Mouse (Mus musculus): ENCODE measurements at regions not wholly inside any gene's neighbourhood (a gene's known extent, or its start where the extent isn't known, plus 50 kb on each side); places are given as distances from the start of the nearest gene placed in this dataset.
A peak's percentile ranks its signal among the peaks of the same experiment; 100 is the strongest.

- no peak overlapping the region for H3K27ac ChIP-seq (replicated peaks; ENCODE audit: insufficient read depth, low read depth, low read length)
- TF ChIP-seq POLR2A (IDR thresholded peaks at IDR 0.05; ENCODE audit: extremely low read depth, insufficient read depth, low read length) = no peak
- TF ChIP-seq CTCF (IDR thresholded peaks at IDR 0.05; ENCODE audit: low read depth, low read length) = no peak
- no peaks in the 10 kb centered on the region for H3K79me2 ChIP-seq (ENCODE audit: control insufficient read depth, insufficient read depth, low read length)
- no peak overlapping the region for H3K4me3 ChIP-seq (ENCODE audit: insufficient read depth, low read depth, low read length)
- no peaks in the 10 kb centered on the region for H3K27me3 ChIP-seq (ENCODE audit: control insufficient read depth, insufficient read depth, low read length)
- H3K9ac ChIP-seq (ENCODE audit: low read depth, low read length) = no peak overlapping the region
- no peak for DNase-seq (ENCODE audit: extremely low read depth, low read depth, low spot score)
- no peaks in the 10 kb centered on the region for H3K36me3 ChIP-seq (ENCODE audit: control insufficient read depth, insufficient read depth, low read length)
- WGBS = 90% methylated on average over 7 of the region's 7 CpGs
- H3K4me1 ChIP-seq (ENCODE audit: control insufficient read depth, insufficient read depth, low read length) = no peaks in the 10 kb centered on the region
Observed at GRCm38 (mm10) chr11:45538011-45538410, 313.8 kb upstream of the Clint1 start.

- H3K9ac ChIP-seq (ENCODE audit: low read depth, low read length) = no peak overlapping the region
- 28% methylated on average over 4 of the region's 4 CpGs for WGBS
- no peak overlapping the region for H3K27ac ChIP-seq (replicated peaks; ENCODE audit: insufficient read depth, low read depth, low read length)
- TF ChIP-seq CTCF (IDR thresholded peaks at IDR 0.05; ENCODE audit: low read depth, low read length) (peak; percentile 70), POLR2A (IDR thresholded peaks at IDR 0.05; ENCODE audit: extremely low read depth, insufficient read depth, low read length) (no peak)
- peak; percentile 70 for DNase-seq (ENCODE audit: extremely low read depth, low read depth, low spot score)
- H3K4me1 ChIP-seq (ENCODE audit: control insufficient read depth, insufficient read depth, low read length) = no peaks in the 10 kb centered on the region
- no peaks in the 10 kb centered on the region for H3K79me2 ChIP-seq (ENCODE audit: control insufficient read depth, insufficient read depth, low read length)
- no peaks in the 10 kb centered on the region for H3K36me3 ChIP-seq (ENCODE audit: control insufficient read depth, insufficient read depth, low read length)
- H3K27me3 ChIP-seq (ENCODE audit: control insufficient read depth, insufficient read depth, low read length) = no peaks in the 10 kb centered on the region
- H3K4me3 ChIP-seq (ENCODE audit: insufficient read depth, low read depth, low read length) = no peak overlapping the region
Observed at GRCm38 (mm10) chr11:45539459-45539858, 312.4 kb upstream of the Clint1 start.

DNA sequence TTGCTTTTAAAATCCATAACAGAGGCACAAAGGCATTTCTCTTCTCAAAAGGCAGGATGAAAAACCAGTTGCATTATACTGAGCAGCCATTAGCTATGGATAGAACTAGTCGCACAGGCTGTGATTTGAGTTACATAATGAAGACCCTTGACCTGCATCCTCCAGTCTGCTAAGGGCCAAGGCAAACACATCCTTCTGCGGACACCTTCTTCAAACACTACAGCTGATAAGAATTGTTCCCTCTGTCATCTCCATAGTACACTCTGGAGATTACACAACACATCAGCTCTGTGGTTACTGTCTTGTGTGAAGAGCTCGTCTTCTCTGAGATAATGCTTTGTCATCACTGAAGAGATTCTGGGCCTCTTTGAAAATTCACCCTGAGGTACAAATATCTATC is 307.3 kb upstream of the Clint1 start:
- no peak overlapping the region for H3K9ac ChIP-seq (ENCODE audit: low read depth, low read length)
- no peaks in the 10 kb centered on the region for H3K79me2 ChIP-seq (ENCODE audit: control insufficient read depth, insufficient read depth, low read length)
- 56% methylated on average over 3 of the region's 3 CpGs for WGBS
- H3K36me3 ChIP-seq (ENCODE audit: control insufficient read depth, insufficient read depth, low read length) = no peaks in the 10 kb centered on the region
- no peaks in the 10 kb centered on the region for H3K4me1 ChIP-seq (ENCODE audit: control insufficient read depth, insufficient read depth, low read length)
- TF ChIP-seq CTCF (IDR thresholded peaks at IDR 0.05; ENCODE audit: low read depth, low read length) = no peak
- no peak for TF ChIP-seq POLR2A (IDR thresholded peaks at IDR 0.05; ENCODE audit: extremely low read depth, insufficient read depth, low read length)
- H3K27ac ChIP-seq (replicated peaks; ENCODE audit: insufficient read depth, low read depth, low read length) = no peak overlapping the region
- no peaks in the 10 kb centered on the region for H3K27me3 ChIP-seq (ENCODE audit: control insufficient read depth, insufficient read depth, low read length)
- peak; percentile 57 for DNase-seq (ENCODE audit: extremely low read depth, low read depth, low spot score)
- H3K4me3 ChIP-seq (ENCODE audit: insufficient read depth, low read depth, low read length) = no peak overlapping the region

GRCm38 (mm10) chr11:45545896-45546626 is 305.8 kb upstream of the Clint1 start:
- H3K36me3 ChIP-seq (ENCODE audit: control insufficient read depth, insufficient read depth, low read length) = no peaks in the 10 kb centered on the region
- H3K4me1 ChIP-seq (ENCODE audit: control insufficient read depth, insufficient read depth, low read length) = no peaks in the 10 kb centered on the region
- no peak overlapping the region for H3K27ac ChIP-seq (replicated peaks; ENCODE audit: insufficient read depth, low read depth, low read length)
- no peak overlapping the region for H3K4me3 ChIP-seq (ENCODE audit: insufficient read depth, low read depth, low read length)
- peak; percentile 38 for DNase-seq (ENCODE audit: extremely low read depth, low read depth, low spot score)
- WGBS = 82% methylated on average over 11 of the region's 11 CpGs
- no peaks in the 10 kb centered on the region for H3K27me3 ChIP-seq (ENCODE audit: control insufficient read depth, insufficient read depth, low read length)
- H3K79me2 ChIP-seq (ENCODE audit: control insufficient read depth, insufficient read depth, low read length) = no peaks in the 10 kb centered on the region
- no peak overlapping the region for H3K9ac ChIP-seq (ENCODE audit: low read depth, low read length)
- TF ChIP-seq POLR2A (IDR thresholded peaks at IDR 0.05; ENCODE audit: extremely low read depth, insufficient read depth, low read length) (no peak), CTCF (IDR thresholded peaks at IDR 0.05; ENCODE audit: low read depth, low read length) (no peak)

GRCm38 (mm10) chr11:45546861-45547260 is 305.0 kb upstream of the Clint1 start:
- Histone ChIP-seq H3K36me3 (ENCODE audit: control insufficient read depth, insufficient read depth, low read length) (no peaks in the 10 kb centered on the region), H3K27me3 (ENCODE audit: control insufficient read depth, insufficient read depth, low read length) (no peaks in the 10 kb centered on the region), H3K27ac (replicated peaks; ENCODE audit: insufficient read depth, low read depth, low read length) (no peak overlapping the region), H3K9ac (ENCODE audit: low read depth, low read length) (no peak overlapping the region), H3K79me2 (ENCODE audit: control insufficient read depth, insufficient read depth, low read length) (no peaks in the 10 kb centered on the region), H3K4me3 (ENCODE audit: insufficient read depth, low read depth, low read length) (no peak overlapping the region), H3K4me1 (ENCODE audit: control insufficient read depth, insufficient read depth, low read length) (no peaks in the 10 kb centered on the region)
- DNase-seq (ENCODE audit: extremely low read depth, low read depth, low spot score) = no peak
- TF ChIP-seq POLR2A (IDR thresholded peaks at IDR 0.05; ENCODE audit: extremely low read depth, insufficient read depth, low read length) (no peak), CTCF (IDR thresholded peaks at IDR 0.05; ENCODE audit: low read depth, low read length) (no peak)
- 65% methylated on average over 2 of the region's 2 CpGs for WGBS

DNA sequence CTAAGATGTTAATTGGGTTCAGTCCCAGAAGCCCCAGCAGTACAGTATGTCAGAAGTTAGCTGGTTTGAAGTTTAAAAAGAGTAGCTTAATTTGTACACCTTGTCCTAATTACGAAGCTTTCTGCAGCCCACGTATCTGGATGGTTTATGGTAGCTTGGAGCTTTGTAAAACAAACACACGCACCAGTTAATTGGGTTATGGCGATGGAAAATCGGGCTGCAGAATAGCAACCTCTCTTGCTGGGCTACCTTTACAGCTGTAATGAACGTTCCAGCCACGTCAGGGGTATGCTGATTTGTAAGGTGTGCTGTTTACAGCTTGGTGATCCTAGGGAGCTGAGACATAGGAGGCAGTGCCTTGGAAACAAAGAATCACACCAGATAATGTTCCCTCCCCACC is 301.5 kb upstream of the Clint1 start:
- no peak for TF ChIP-seq POLR2A (IDR thresholded peaks at IDR 0.05; ENCODE audit: extremely low read depth, insufficient read depth, low read length)
- TF ChIP-seq CTCF (IDR thresholded peaks at IDR 0.05; ENCODE audit: low read depth, low read length) = no peak
- Histone ChIP-seq H3K79me2 (ENCODE audit: control insufficient read depth, insufficient read depth, low read length) (no peaks in the 10 kb centered on the region), H3K4me1 (ENCODE audit: control insufficient read depth, insufficient read depth, low read length) (no peaks in the 10 kb centered on the region), H3K27ac (replicated peaks; ENCODE audit: insufficient read depth, low read depth, low read length) (no peak overlapping the region), H3K9ac (ENCODE audit: low read depth, low read length) (no peak overlapping the region), H3K36me3 (ENCODE audit: control insufficient read depth, insufficient read depth, low read length) (no peaks in the 10 kb centered on the region), H3K4me3 (ENCODE audit: insufficient read depth, low read depth, low read length) (no peak overlapping the region), H3K27me3 (ENCODE audit: control insufficient read depth, insufficient read depth, low read length) (no peaks in the 10 kb centered on the region)
- 68% methylated on average over 7 of the region's 7 CpGs for WGBS
- DNase-seq (ENCODE audit: extremely low read depth, low read depth, low spot score) = no peak
